Mouse (Mus musculus) erythroblast, embryonic 14.5 days (primary cell): ENCODE data around the gene Stxbp1.

ENCODE experiments used
- GATA1 ChIP-seq: IDR thresholded peaks from 2 replicates; pipeline ENCODE4 v1.6.1; 2012; ENCODE audit warnings: low read length, inconsistent platforms, mixed read lengths
- TAL1 ChIP-seq: IDR thresholded peaks from 3 replicates; pipeline ENCODE4 v1.6.1; 2012; ENCODE audit warnings: low read length, inconsistent platforms, mixed read lengths

GRCm38 (mm10) chr2:32881723-32882122, 34.7 kb upstream of the Stxbp1 start:
- no peak for TF ChIP-seq TAL1
- no peak for TF ChIP-seq GATA1
